Mouse (Mus musculus) gonadal fat pad, adult 2 months (tissue): ENCODE measurements at regions not wholly inside any gene's neighbourhood (a gene's known extent, or its start where the extent isn't known, plus 50 kb on each side); places are given as distances from the start of the nearest gene placed in this dataset.

Experiments
- DNase-seq: peaks from one replicate; pipeline ENCODE4 v3.0.0-alpha.2; 2012; ENCODE audit warnings: low read depth

- no peak for DNase-seq
These were observed 314.0 kb upstream of the Adamts9 start for GRCm38 (mm10) chr6:93257130-93257841.

GRCm38 (mm10) chr6:93253746-93254145, 310.5 kb upstream of the Adamts9 start:
- no peak for DNase-seq

- no peak for DNase-seq
These were observed 305.7 kb upstream of the Adamts9 start for GRCm38 (mm10) chr6:93248973-93249372.

- no peak for DNase-seq
These were observed 303.4 kb upstream of the Adamts9 start for GRCm38 (mm10) chr6:93246498-93247242.

- DNase-seq: no peak
These were observed 292.3 kb upstream of the Adamts9 start for GRCm38 (mm10) chr6:93235550-93235949.

- DNase-seq: no peak
These were observed 289.3 kb upstream of the Adamts9 start for GRCm38 (mm10) chr6:93232636-93233035.

GRCm38 (mm10) chr6:93230450-93230849, 287.2 kb upstream of the Adamts9 start:
- DNase-seq: no peak

GRCm38 (mm10) chr6:93229320-93229719, 286.0 kb upstream of the Adamts9 start:
- no peak for DNase-seq

GRCm38 (mm10) chr6:93223610-93224550, 280.6 kb upstream of the Adamts9 start:
- DNase-seq: no peak

GRCm38 (mm10) chr6:93218015-93218593, 274.8 kb upstream of the Adamts9 start:
- no peak for DNase-seq

GRCm38 (mm10) chr6:93200886-93201285, 257.6 kb upstream of the Adamts9 start:
- no peak for DNase-seq

- no peak for DNase-seq
These were observed 251.4 kb upstream of the Adamts9 start for GRCm38 (mm10) chr6:93194741-93195140.

- no peak for DNase-seq
These were observed 249.7 kb upstream of the Adamts9 start for GRCm38 (mm10) chr6:93192980-93193379.

GRCm38 (mm10) chr6:93190986-93191385, 247.7 kb upstream of the Adamts9 start:
- DNase-seq: peak; percentile 94

- DNase-seq: no peak
These were observed 225.2 kb upstream of the Adamts9 start for GRCm38 (mm10) chr6:93168526-93168925.

- DNase-seq: no peak
These were observed 224.0 kb upstream of the Adamts9 start for GRCm38 (mm10) chr6:93167281-93167680.

GRCm38 (mm10) chr6:93165942-93166341, 222.7 kb upstream of the Adamts9 start:
- no peak for DNase-seq

GRCm38 (mm10) chr6:93152431-93153208, 209.3 kb upstream of the Adamts9 start:
- DNase-seq: no peak

GRCm38 (mm10) chr6:93150531-93150930, 207.2 kb upstream of the Adamts9 start:
- no peak for DNase-seq

GRCm38 (mm10) chr6:93149956-93150355, 206.7 kb upstream of the Adamts9 start:
- no peak for DNase-seq

GRCm38 (mm10) chr6:93140331-93140731, 197.0 kb upstream of the Adamts9 start:
- no peak for DNase-seq
